28 mouse cellular contexts compared by ENCODE assay signal in genomic region chr9:90304254-90304653, GRCm38 (mm10).
"Had no signal": no experiment of that assay in that cellular context is flagged by ENCODE, and none has a peak within 500 bp of the region (broad histone marks: within the 10 kb centered on the region; RNA-seq: fewer than 3 reads in every experiment).

No protein-coding gene starts in this region.

- H3K27me3 ChIP-seq: embryonic facial prominence, embryonic 12.5 days; embryonic facial prominence, embryonic 13.5 days; embryonic facial prominence, embryonic 15.5 days; forebrain, embryonic 12.5 days; forebrain, embryonic 13.5 days; forebrain, embryonic 15.5 days had no signal

- H3K9ac ChIP-seq: embryonic facial prominence, embryonic 12.5 days; embryonic facial prominence, embryonic 13.5 days; embryonic facial prominence, embryonic 15.5 days; forebrain, embryonic 12.5 days; forebrain, embryonic 13.5 days; forebrain, embryonic 15.5 days; forebrain, postnatal 0 days had no signal

- ATAC-seq: forebrain, embryonic 13.5 days; forebrain, embryonic 14.5 days; forebrain, embryonic 15.5 days; forebrain, embryonic 16.5 days; forebrain, postnatal 0 days had no signal

- H3K4me2 ChIP-seq: embryonic facial prominence, embryonic 12.5 days; embryonic facial prominence, embryonic 13.5 days; embryonic facial prominence, embryonic 15.5 days; forebrain, embryonic 12.5 days; forebrain, embryonic 13.5 days; forebrain, embryonic 15.5 days had no signal

- H3K36me3 ChIP-seq: embryonic facial prominence, embryonic 10.5 days; embryonic facial prominence, embryonic 12.5 days; embryonic facial prominence, embryonic 13.5 days; embryonic facial prominence, embryonic 15.5 days; forebrain, embryonic 10.5 days; forebrain, embryonic 12.5 days; forebrain, embryonic 15.5 days had no signal

- H3K9me3 ChIP-seq: embryonic facial prominence, embryonic 10.5 days; embryonic facial prominence, embryonic 12.5 days; embryonic facial prominence, embryonic 13.5 days; embryonic facial prominence, embryonic 15.5 days; forebrain, embryonic 10.5 days; forebrain, embryonic 12.5 days; forebrain, embryonic 13.5 days; forebrain, embryonic 15.5 days had no signal

- H3K4me3 ChIP-seq: embryonic facial prominence, embryonic 10.5 days; embryonic facial prominence, embryonic 12.5 days; embryonic facial prominence, embryonic 13.5 days; embryonic facial prominence, embryonic 15.5 days; erythroblast, embryonic 14.5 days; forebrain, embryonic 10.5 days; forebrain, embryonic 12.5 days; forebrain, embryonic 13.5 days; forebrain, embryonic 15.5 days; gastrocnemius, adult 2 months had no signal

- H3K27ac ChIP-seq: embryonic facial prominence, embryonic 10.5 days; embryonic facial prominence, embryonic 12.5 days; embryonic facial prominence, embryonic 13.5 days; embryonic facial prominence, embryonic 15.5 days; forebrain, embryonic 10.5 days; forebrain, embryonic 12.5 days; forebrain, embryonic 13.5 days; forebrain, embryonic 15.5 days; gastrocnemius, adult 2 months had no signal

- H3K4me1 ChIP-seq: embryonic facial prominence, embryonic 10.5 days; embryonic facial prominence, embryonic 12.5 days; embryonic facial prominence, embryonic 13.5 days; embryonic facial prominence, embryonic 15.5 days; forebrain, embryonic 10.5 days; forebrain, embryonic 12.5 days; forebrain, embryonic 13.5 days; forebrain, embryonic 15.5 days had no signal

- DNase-seq: cerebellum, adult 2 months; cerebellum, adult 8-10 months; cerebellum, adult 9-10 months; cerebellum, adult 9-11 months; cerebellum, postnatal 10 days; cerebellum, postnatal 14 days; cerebellum, postnatal 25 days; cerebellum, postnatal 36 days; embryo, embryonic 11 days; forebrain, postnatal 0 days; gastrocnemius, adult 2 months; gastrocnemius, postnatal 10 days; gastrocnemius, postnatal 14 days; gastrocnemius, postnatal 25 days; gastrocnemius, postnatal 36 days; heart, adult 11 months; heart, adult 18-20 months had no signal
